Mouse (Mus musculus) adrenal gland, adult 2 months (tissue): ENCODE data around the gene 4933406M09Rik. TPM values are rescaled to one million over a fixed set of nuclear protein-coding genes. Genes with fewer than 3 reads are reported as not detected.

ENCODE experiments used
- DNase-seq: peaks from one replicate; pipeline ENCODE4 v3.0.0; 2021
- long read RNA-seq: library from polyadenylated mRNA; stranded (forward); transcript quantifications from one replicate; pipeline ENCODE4 v2.0.0, GENCODE M21; 2021
- polyA plus RNA-seq: library from polyadenylated mRNA; depleted of rRNA; stranded (reverse); fragments of >200 nt; gene quantifications from 2 replicates; pipeline ENCODE4 v1.2.3, GENCODE M21; 2012; rRNA removed
- total RNA-seq, 2 experiments: library from RNA; stranded (reverse); gene quantifications; 2 replicates each; pipeline ENCODE4 v1.2.3; 2021

Gene 4933406M09Rik
- total RNA-seq: not detected
- not detected in 2 replicates for polyA plus RNA-seq
- long read RNA-seq: 0 reads

DNA sequence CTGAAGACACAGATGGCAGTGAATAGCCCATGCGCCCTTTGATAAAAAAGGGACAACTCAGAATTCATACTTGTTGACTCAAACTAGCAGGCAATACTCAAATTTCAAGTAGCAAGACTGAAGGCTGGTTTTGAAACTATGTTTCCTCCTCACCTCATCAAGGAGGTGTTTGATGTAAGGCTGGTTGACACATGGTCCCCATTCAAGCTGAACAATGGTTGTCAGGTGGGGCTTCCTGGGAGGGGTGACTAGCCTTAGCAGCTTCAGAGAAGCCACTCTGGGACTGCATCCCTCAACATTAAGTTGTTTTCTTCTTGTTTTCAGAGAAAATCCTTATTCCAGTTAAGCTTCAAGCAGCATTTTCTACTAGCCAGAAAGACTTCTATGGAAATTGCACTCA is at the start of gene 4933406M09Rik:
TSS of gene 4933406M09Rik (plus strand) at position 275 of the 400 bp plus-strand sequence.
- no peak for DNase-seq

DNA sequence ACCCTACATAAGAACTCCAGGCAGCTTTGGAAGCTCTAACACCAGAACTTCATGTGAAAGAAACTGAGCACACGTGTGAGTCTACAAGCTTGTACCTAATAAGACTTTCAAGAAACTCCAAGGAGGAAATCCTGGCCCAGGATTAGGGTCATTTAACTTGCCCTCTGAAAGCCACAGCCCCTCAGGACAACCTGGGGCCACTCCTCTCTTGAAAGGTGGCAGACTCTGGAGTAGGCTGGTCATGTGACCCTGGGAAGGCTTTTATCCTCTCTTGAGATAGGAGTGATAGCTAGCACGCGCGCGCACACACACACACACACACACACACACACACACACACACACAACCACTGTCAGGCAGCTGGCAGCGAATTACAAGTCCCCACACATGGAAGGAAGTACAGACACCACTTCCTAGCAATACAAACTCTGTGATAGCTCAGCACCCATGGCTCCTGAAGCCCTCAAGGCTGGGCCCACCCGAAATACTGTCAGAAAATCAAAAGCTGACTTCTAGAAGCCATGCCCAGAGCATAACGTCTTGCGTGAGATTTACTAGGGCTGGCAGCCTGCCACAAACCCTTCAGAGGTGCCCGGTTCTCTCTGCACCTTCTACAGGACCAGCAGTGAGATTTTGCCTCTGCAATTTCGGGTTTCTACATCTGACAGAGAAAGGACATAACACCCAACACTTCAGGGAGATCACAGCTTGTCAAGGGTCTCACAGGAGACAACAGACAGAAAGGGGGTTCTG is 48.6 kb upstream of the 4933406M09Rik start:
- no peak for DNase-seq

DNA sequence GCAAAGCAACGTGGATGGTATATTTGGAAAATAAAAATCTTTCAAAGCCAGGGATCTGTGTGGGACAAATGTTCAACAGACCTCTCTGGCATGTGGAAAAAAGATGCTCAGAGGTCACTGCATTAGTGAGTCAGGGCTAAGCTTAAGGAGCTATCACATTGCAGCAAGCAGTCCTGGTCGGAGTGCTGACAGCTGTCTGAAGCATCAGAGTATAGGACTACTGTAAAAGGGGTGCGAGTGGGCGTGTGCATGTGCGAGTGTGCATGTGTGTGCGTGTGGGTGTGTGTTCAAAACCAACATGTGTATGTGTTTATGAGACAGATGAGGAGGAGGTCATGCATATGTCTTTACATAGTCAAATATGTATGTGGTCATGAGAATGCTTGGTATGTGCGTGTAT is 46.6 kb upstream of the 4933406M09Rik start:
- no peak for DNase-seq

GRCm38 (mm10) chr1:134339757-134340619 is 45.8 kb upstream of the 4933406M09Rik start:
- no peak for DNase-seq

DNA sequence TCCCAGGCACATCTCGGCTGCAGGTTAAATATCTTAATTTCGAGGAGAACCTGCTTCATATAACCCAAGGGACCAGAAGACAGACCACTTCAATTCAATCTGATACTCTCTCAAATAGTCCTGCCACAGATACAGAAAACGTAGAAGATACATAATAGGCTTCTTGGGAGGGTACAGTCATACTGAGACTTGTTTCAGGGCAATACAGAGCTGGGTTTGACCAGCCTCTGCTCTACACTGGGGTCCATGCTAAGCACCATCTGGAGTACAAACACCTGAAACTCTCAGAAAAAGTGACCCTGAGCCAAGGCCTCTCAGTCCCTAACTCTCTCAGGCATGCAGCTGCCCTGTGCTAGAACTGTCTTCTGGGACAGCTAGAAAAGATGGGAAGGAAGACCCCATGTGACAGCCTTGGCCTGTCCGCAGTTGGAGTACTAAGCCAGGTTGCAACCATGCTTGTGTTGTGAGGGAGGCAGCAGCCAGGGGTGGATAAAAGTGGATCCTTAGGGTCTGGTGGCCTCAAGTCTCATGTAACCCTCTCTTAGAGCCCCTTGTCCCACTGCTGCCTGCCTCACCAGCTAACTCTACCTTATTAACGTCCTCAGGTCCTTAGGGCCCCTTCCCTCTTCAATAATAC is 44.0 kb upstream of the 4933406M09Rik start:
- no peak for DNase-seq

DNA sequence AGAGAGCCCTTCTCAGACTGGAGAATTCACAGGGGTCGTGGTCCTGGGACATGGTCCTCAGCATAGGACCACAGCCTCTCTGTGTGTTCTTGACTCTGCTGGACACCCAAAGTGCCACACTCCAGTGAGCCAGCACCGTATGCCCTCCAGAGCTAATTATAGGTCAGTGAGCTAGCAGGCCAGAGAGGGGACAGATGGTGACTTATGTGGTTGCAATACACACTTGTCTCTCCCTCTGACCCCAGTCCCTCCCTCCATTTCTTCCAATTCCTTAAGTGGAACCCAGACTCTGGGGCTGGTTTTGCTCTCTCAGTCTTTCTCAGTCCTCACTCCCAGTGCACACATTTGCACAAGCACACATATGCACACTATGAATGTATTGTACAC is 43.5 kb upstream of the 4933406M09Rik start:
- DNase-seq: no peak

- DNase-seq: no peak
These were observed 42.9 kb upstream of the 4933406M09Rik start for GRCm38 (mm10) chr1:134342781-134343310.

- no peak for DNase-seq
These were observed 42.2 kb upstream of the 4933406M09Rik start for GRCm38 (mm10) chr1:134343567-134343966.

- DNase-seq: peak; percentile 82
These were observed 41.5 kb upstream of the 4933406M09Rik start for GRCm38 (mm10) chr1:134344005-134344950.

- no peak for DNase-seq
These were observed 40.7 kb upstream of the 4933406M09Rik start for GRCm38 (mm10) chr1:134345075-134345474.

DNA sequence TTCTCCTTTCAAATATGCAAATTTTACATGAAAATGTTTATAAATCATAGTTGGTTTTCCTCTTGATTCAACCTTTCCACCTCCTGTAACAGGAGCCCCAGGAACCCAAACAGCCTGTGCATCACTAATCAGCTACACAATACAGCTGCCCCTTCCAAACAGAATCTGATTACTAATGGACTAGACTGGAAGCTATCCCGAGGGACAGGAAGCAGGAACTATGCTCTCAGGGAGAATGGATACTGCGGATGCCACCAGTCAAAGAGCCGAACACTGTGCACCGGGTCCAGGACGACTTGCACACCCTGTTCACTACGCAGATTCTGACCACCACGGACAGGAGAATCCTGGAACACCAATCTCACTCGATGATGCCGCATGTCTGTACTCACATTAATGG is 37.9 kb upstream of the 4933406M09Rik start:
- no peak for DNase-seq

DNA sequence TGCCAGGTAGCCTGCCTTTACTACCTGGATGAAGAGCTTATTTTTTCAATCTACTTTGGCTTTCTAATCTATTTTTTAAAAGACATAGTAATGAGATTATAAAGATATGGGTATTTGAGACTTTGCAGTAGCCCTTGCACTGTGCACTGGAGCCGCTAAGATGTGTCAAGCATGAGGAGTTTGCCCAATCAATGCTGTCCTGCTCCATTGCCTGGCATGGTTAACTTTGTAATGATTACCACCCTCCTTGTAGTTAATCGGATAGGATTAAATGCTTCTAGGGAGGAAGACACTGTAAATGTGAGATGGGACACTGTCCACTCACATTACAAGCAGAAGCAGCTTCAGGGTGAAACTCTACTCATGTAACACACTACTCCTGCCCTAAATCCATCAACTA is 32.4 kb upstream of the 4933406M09Rik start:
- no peak for DNase-seq

DNA sequence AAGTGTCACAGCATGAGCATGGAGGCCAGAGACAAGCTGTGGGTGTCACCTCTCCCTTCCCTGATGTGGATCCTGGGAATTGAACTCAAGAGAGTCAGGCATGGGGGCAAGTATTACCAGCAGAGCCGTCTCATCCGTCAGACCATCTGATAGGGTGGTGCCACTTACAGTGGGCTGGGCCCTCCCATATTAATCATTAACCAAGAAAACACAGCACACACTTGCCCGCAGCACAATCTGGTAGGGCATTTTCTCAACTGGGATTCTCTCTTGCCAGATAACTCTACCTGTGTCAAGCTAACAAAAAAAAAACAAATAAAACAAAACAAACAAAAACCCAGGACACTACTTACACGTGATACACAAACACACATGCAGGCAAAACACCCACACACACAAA is 28.3 kb upstream of the 4933406M09Rik start:
- DNase-seq: no peak

DNA sequence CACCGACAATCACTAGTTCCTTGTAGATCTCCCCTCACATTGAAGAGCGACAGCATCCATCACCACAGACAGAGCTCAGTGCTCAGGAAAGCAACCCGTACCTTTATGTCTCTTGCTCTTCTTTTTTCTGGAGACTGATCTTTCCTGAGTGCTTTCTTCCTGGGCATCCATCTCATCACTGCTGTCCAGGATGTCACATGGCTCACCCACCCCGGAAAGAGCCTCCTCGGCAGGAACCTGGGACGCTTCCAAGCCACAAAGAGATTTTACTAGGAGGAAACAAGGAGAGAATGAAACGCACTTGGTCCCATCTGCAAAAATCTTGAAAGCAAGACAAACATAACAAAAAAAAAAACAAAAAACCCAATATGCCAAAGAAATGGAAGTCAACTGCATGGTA is 25.1 kb upstream of the 4933406M09Rik start:
- DNase-seq: no peak

- DNase-seq: no peak
These were observed 24.4 kb upstream of the 4933406M09Rik start for GRCm38 (mm10) chr1:134361195-134361856.

- peak; percentile 98 for DNase-seq
These were observed 23.9 kb upstream of the 4933406M09Rik start, which contains the start of gene Tmem183a for GRCm38 (mm10) chr1:134361857-134362212. Tmem183a (minus strand) TSS chr1:134361979.

GRCm38 (mm10) chr1:134363194-134363593 is 22.5 kb upstream of the 4933406M09Rik start:
- no peak for DNase-seq

DNA sequence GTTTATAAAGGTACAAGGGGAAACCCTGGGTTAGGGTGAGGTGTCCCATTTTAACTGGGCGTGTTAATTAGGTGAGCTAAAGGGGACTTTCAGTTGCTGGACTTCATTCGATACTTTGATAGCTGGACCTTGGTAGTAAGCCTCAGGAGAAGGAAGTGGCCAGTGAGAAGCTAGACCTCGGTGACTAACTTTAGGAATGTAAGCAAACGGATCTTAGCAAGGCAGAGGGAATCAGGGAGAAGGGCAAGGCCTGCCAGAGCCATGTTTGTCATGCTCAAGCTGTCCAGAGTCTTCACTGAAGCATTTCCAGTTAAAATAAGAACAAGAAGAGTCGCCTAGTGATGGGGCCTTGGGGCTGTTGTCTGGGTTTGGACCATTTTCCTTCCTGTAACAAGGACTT is 20.2 kb upstream of the 4933406M09Rik start:
- no peak for DNase-seq

DNA sequence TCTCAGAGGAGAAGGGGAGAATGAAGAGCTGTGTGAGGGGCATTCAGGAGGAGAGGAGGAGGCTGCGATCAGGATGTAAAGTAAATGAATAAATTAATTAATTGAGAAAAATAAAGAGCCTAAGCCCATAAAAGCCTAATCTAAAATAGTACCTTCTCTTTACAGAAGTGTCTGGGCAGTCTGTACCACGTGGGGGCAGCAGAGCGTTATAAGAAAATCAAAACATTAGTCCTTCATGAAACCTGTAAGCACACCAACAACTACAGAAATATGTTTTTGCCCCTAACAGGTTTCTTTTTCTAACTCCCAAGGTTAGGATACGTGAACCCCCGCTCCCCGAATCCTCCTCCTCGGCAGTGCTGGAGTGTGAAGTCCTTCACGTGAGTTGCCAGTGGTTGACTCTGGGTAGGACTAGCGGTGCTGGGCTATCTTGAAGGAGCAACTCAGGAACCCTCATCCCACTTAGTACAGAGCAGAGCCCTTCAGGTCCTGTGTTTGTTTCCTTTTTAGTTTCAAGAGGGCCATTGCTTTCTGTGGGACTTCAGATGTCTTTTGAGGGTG is 16.9 kb upstream of the 4933406M09Rik start:
- peak; percentile 59 for DNase-seq

DNA sequence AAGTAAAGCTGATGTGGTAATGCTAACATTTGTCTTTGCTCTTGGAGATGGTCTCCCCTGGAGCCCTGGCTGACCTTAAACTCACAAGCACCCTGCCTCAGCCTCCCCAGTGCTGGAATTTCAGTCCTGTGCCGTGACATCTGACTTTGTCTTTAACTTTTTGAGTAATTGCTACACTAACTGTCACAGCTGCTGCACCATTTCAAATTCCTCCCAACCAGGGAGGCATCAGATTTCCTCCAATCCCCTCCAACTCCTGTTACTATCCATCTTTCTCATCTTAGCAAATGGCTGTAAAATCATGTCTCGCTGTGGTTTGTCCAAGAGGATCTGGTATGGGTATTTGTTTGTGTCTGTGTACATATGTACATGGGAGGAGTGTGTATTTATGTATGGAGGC is 11.6 kb upstream of the 4933406M09Rik start:
- no peak for DNase-seq
